Mouse (Mus musculus) thymus, postnatal 0 days (tissue): ENCODE measurements around the gene Mprip. TPM values are rescaled to one million over a fixed set of nuclear protein-coding genes. Genes with fewer than 3 reads are reported as not detected.

Experiments
- DNase-seq: peaks from one replicate; pipeline ENCODE4 v3.0.0-alpha.2; 2015; ENCODE audit warnings: low spot score
- polyA plus RNA-seq: library from polyadenylated mRNA; unstranded; fragments of >200 nt; fragmentation: Nextera tagmentation; extraction: Ambion mirVana; gene quantifications from 2 replicates; pipeline ENCODE4 v1.2.1, GENCODE M21; 2015

Mprip gene
- polyA plus RNA-seq, 1 experiment from 2014 or later: 55.6 TPM

DNA sequence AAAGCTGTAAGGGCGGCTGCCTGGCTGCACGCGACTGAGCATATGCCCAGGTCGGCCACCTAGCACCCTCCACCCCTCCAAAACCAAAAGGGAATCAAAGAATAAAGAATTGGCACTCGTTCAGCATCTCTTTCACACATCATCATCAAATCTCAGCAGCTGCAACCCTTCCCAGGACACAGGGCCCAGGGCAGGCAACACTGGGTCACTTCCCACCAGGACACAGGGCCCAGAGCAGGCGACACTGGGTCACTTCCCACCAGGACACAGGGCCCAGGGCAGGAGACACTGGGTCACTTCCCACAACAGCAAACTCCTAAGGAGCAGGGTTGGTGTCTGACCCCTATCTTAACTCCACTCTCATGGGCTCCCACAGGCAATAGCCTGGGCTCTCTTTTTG, 132.3 kb downstream of the Mprip start:
- DNase-seq: no peak

DNA sequence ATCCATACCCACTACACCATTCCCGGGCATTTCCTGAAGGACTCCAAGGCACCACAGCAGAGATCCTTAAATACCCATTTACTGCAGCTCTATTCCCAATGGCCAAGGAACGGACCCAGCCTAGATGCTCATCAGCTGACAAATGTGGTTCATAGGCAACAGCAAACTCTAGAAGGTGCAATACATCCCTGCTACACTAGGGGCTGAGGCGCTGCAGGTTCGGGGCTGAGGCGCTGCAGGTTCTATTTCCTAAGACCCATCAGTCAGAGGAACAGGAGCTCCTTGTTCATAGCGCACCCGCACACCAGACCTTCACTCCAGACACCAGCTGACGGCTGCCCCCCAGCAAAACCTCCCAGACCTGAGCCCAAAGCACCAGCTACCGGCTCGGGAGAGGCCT, 139.3 kb downstream of the Mprip start:
- DNase-seq: no peak

DNA sequence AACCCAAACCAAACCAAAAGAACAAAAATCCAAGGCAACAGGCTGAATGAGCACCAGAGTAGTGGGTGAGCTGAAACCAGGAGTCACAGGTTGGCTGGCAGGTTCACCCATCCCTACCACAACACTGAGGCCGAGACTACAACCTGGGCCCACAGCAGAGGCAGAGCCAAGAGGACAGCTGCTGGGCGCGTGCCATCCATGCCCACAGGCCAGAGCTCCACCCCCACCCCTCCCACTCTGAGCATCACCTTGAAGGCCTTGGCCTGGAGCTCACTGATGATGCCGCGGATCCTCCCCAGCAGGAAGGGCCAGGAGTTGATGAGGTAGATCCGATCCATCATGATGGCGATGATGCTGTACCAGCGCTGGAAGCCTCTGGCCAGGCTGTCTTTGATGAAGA, 140.8 kb downstream of the Mprip start:
- DNase-seq: no peak

DNA sequence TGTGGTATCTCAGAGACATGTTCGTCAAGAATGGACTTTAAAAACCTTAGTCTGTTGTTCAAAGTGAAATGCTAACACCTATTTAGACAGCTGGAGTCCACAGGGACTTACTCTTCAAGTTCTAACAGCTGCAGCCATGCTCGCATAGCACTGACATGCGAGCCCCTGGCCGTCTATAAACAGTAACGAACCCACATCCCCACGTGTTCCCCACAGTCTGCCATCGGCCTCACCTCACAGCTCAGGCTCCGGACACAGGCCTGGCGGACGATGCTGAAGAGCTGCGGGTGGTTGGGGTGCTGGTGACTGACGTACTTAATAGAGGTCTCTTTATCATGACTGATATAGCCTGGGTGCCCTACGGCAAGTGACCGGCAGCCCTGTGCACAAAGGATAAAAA, 142.4 kb downstream of the Mprip start:
- no peak for DNase-seq

DNA sequence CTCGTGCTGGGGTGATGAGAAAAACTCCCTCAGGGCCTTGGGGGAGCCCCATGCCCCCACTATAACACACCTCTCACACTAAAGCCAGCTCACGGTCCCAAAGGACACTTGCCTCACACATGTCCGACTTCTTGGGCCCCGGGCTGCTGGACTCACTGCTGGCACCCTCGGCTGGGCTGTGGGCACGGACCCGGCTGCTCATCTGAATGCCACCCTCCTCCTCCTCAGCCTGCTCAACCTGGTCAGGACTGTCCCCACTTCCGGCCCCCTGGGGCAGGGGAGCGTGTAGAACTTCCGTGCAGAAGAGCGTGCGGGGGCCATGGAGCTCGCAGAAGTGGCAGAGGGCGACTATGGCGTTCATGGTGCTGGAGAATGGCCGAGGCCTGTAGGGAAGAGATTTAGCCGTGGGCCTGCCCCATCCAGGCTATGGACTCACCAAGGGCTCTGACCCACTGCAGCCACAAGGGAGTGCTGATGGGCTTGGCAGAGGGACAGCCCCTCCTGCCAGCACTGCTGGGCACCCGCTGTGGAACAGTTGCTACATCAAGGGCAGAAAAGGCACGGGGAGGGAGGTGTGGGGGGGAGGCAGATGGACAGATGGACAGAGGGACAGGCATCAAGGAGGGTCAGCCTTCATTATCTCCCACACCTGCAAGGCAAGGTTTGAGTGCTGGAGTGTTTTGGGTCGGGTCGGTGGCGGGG, 143.5 kb downstream of the Mprip start:
- DNase-seq: no peak

DNA sequence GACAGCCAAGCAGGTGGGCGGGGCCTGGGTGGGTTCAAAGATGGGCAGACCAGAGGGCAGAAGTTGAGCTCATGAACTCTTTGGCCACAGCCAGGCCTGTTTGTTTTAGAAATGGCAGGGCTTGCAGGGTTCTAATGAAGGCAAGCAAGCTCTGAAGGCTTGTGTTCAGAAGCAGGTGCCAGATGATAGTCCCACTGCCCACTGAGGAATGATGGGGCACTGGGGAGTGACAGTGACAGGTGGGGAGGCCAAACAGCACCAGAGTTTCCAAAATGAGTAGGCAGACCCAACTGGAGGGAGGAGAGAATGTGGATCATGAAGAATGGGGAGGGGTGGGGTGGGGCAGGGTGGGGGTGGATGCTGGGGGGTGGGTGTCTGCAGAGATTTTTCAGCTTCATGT, 144.2 kb downstream of the Mprip start:
- no peak for DNase-seq

DNA sequence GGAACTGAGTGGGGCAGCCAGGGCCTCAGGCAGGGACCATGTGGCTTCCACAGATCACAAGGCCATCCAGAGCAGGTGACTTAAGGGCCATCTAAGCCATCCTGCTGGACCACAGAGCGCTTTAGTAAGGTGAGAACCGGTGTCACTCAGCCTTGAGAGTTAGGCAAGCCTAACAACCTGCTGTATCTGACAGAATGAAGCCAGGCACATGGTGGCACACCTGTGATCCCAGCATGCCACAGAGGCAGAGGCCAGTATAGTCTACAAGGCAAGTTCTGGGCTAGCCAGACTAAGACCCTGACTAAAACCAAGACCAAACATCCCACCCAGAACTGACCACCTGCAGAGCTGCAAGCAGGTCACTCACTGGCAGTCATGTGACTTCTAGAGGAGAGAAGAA, 144.6 kb downstream of the Mprip start:
- no peak for DNase-seq

DNA sequence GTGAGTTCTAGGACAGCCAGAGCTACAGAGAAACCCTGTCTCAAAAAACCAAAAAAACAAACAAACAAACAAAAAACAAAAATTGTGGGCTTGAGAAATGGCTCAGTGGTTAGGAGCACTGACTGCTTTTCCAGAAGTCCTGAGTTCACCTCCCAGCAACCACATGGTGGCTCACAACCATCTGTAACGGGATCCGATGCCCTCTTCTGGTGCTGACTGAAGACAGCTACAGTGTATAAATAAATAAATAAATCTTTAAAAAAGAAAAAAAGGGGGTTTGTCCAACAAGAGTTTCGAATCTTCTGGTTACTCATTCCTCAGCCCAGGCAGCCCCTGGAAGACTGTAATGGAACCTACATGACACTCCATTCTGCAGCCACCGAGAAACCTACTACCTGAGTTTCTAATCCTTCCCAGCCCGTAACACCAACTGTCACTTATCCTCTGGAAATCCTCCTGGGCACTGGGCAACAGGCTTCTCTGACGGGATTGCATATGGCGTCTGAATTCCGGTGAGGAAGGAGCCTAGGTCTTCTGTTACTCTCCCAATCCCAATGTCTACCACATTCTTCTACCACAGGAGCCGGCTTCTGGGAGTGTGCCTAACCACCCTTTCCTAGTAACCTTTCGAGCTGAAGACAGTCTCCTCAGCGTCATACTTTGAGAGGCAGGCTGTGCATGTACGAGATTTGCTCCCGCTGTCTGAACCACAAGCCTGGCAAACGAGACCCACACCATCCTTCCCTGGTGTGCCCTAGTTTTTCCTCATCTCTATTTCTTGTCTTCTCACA, 147.3 kb downstream of the Mprip start:
- DNase-seq: no peak

DNA sequence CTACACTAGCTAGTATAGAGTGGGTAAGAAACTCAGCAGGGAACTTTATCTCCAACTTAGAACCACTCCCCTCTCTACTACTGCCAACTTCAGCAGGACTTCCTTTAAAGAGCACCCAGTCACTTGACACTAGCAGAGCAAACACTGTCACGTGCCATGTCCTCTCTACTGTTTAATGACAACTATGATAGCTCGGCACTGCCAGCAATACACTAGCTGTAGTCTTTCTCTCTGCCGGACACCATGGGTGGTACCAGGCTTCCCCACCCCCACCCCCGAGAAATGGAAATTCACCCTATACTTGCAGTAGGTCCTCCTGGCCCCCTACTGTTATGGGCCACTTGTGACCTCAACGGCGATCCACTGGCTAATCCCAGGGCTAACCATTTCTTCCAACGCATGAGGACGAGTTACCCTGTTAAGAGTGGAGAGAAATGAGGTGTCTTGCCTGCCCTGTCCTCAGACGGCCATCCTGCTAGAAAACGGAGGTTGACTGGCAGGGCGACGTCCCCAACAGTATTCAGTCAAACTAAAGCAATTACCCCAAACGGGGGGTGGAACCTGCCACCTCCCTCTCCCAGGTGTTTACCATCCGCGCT, 148.1 kb downstream of the Mprip start:
- peak; percentile 28 for DNase-seq

DNA sequence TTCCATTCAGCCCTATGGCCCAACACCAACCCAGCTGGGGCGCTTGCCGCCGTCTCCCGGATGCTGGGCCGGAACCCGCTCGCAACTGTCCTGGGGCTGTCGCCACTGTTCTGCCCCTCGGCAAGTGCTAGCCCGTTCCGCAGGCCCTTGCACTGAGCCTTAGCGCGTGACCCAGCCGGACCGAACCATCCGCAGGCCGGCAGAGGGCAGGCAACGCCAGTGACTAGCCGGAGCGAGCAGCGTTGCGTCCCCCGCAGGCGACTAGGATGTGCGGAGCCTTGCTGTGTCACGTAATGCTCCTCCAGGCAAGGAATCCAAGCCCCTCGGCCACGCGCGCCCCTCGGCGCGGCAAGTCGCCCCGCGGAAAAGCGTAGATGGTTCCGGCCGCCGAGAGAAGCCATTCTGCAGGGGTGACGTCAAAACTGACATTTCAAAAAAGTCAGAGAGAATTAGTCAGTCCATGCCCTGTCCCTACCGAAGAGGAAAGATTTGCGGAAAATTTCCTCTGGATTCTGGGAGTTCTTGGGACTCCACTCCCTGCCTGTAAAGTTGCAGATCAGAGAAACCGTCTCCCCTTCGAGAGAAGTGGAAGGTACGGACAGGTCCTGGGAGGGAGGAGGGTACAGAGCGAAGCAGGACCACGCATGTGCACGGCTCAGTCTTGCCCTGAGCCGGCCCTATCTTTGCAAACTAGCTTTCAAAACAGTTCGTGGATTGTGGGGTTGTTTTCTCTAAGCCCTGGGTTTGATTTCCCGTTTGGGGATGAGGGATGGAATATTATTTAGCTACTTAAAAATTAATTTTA, 148.8 kb downstream of the Mprip start, which contains the start of gene Flcn:
Flcn (minus strand) TSS at position 347 of the 805 bp plus-strand sequence.
- DNase-seq: peak; percentile 88

DNA sequence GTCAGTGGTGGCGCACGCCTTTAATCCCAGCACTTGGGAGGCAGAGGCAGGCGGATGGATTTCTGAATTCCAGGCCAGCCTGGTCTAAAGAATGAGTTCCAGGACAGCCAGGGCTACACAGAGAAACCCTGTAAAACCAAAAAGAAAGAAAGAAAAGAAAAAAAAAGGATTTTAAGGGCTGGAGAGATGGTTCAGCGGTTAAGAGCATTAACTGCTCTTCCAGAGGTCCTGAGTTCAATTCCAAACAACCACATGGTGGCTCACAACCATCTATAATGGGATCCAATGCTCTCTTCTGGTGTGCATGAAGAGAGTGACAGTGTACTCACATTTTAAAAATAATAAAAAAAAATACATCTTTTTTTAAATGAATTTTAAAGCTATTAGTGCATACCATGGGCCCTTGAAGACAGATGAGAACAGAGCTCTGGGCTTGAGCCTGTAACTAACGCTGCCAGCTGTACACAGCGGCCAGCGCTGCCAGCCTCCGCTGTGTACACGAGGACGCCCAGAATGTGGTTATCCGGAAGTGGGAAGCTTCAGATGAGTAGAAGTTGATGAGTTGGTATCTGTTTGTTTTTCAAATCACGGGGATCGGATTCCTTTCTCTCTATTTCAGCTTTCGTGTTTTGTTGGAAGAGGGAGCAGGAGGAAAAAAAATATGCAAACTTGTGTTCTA, 149.5 kb downstream of the Mprip start:
- no peak for DNase-seq

DNA sequence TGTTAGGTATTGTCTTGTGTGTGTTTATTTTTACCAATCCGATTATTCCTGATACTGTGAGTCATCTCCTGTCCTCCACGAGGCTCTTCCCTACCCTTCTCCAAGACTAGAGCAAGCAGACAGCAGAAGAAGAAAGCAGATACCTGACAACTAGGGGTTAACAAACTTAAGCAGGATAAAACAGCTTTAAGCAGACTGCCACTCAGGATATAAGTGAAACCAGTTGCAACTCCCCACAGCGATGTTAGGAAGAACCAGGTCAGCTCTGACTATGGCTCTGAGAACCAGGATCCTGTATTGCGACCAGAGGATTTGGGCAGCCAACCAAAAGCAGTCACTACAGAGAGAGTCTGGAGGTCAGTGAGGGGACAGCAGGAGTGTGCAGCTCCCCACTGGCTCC, 150.1 kb downstream of the Mprip start:
- no peak for DNase-seq

DNA sequence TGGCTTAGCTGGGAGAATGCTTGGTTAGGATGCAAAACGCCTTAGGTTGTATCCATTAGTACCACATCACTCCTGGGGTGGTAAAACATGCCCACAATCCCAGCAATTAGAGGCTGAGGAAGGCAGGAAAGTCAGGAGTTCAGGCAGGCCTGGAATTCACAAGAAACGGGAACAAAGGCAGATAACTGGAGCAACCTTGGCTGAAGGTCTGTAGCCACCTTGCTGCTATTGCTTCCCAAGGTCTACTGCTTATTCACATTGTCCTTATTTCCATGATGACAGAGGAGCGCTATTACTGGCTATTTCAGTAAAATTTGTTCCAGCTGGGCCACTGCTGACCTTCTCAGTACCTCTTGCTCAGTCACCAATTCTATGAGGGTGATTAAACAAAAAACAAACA, 152.2 kb downstream of the Mprip start:
- no peak for DNase-seq

DNA sequence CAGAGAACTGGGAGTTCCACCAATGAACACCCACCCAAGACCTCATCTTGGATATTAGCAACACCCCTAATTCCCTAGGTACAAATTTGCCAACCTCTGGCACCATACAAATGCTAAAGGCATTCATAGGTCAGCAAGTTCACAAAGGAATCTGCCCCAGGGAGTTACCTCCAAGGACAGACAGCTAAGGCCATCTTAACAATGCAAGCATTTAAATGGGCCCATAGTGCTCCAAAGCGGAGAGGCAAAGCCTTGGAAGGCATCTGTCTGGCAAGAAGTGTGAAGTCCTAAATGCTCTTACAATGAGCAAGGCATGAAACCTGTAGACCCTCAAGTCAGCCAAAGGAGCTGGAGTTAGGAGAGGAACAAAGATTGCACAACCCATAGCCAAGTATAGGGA, 153.2 kb downstream of the Mprip start:
- no peak for DNase-seq

DNA sequence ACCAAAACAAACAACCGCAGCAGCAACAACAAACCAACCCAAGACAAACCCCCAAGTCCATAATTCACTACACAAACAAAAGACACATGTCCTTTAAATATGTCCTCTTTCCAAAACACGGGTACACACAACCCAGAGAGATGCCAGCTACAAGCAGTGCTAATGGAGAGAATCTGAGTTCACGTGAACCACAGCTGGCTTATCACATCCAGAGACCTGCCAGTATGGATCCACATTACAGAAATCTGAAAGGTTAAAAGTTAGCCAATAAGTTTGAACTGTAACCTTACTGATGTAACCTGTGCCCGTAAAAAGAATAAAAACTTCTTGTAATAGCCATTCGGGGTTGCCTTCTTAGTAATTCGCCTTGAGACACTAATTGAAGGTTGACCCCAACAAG, 153.8 kb downstream of the Mprip start:
- no peak for DNase-seq

DNA sequence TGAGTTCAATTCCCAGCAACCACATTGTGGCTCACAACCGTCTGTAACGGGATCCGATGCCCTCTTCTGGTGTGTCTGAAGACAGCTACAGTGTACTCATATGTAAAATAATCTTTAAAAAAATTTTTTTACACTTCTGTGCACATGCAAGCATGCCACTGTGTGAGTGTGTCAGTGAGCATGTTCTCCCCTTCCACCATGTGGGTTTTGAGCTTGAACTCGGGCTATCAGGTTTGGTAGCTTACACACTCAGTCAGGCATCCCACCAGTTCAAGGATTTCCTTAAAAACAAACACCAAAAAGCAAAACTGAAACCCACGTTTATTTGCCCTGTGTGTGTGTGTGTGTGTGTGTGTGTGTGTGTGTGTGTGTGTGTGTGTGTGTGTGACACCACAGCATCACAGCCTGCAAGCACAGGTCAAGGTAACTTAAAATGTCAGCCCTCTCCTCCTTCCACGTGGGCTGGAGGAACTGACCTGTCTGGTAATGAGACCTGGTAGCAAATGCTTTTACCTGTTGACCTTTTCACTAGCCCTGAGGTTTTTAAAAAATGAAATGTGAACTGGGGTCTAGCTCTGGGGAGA, 154.5 kb downstream of the Mprip start:
- DNase-seq: no peak

DNA sequence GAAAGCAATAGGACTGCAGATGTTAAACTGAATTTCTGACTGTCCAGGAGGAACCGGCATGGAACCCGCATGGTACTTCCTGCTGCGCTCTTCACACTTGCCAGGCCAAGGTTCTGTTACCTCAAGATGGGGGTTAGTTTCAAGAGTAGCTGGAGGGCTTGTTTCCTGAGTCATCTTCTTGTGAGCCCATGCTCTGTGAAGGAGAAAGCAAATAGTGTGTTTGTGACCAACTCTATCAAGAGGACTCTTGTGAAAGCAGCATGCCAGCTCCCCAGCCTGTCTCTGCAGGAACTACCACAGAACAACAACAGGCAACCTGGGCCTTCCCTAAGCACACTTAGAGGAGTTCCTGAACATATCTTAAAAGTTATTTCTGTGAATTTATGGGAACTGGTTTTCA, 156.8 kb downstream of the Mprip start:
- no peak for DNase-seq

DNA sequence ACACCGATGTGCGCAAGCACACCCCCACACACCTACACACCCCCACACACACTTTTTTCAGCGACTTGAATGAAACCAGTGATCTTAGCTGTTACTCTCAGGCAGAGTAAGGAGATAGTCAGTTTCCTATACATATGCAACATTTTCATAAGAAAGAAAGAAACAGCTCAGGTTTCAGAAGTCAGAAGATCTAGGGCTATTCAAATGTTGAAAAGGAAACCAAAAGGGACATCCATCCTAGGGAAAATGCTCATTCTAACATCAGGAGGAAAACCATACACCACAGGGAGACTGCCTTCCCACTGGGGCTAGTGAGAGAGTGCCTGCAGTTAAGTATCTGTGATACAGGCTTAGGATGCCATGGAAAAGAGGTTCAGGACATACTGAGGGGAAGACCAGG, 160.5 kb downstream of the Mprip start:
- DNase-seq: no peak
